Mouse (Mus musculus): ENCODE results near the gene Tmem121.

Tmem121 gene

GRCm38 (mm10) chr12:113149896-113150295 lies 35.8 kb upstream of the Tmem121 start:
- DNase-seq, result peak; percentile 59

- no peak for DNase-seq
These were observed 35.1 kb upstream of the Tmem121 start for GRCm38 (mm10) chr12:113150591-113150990.

GRCm38 (mm10) chr12:113151046-113151445 lies 34.7 kb upstream of the Tmem121 start:
- no peak for DNase-seq

- peak; percentile 66 for DNase-seq
These were observed 34.0 kb upstream of the Tmem121 start for GRCm38 (mm10) chr12:113151661-113152271.

GRCm38 (mm10) chr12:113152272-113152661 lies 33.5 kb upstream of the Tmem121 start:
- DNase-seq, result peak; percentile 77

- peak; percentile 34 for DNase-seq
These were observed 32.7 kb upstream of the Tmem121 start for GRCm38 (mm10) chr12:113152991-113153525.

- DNase-seq, result no peak
These were observed 31.8 kb upstream of the Tmem121 start for GRCm38 (mm10) chr12:113153971-113154370.

GRCm38 (mm10) chr12:113154747-113155075 lies 31.0 kb upstream of the Tmem121 start:
- DNase-seq, result no peak

GRCm38 (mm10) chr12:113155076-113155771 lies 30.5 kb upstream of the Tmem121 start:
- peak; percentile 73 for DNase-seq

- DNase-seq, result peak; percentile 100
These were observed 29.7 kb upstream of the Tmem121 start, which contains the start of gene Tedc1 for GRCm38 (mm10) chr12:113155887-113156539. Gene Tedc1 (plus strand): TSS chr12:113156421.

GRCm38 (mm10) chr12:113156540-113156929 lies 29.2 kb upstream of the Tmem121 start:
- no peak for DNase-seq

- peak; percentile 29 for DNase-seq
These were observed 28.7 kb upstream of the Tmem121 start for GRCm38 (mm10) chr12:113157002-113157401.

- DNase-seq, result peak; percentile 15
These were observed 28.2 kb upstream of the Tmem121 start for GRCm38 (mm10) chr12:113157521-113157920.

GRCm38 (mm10) chr12:113157971-113158370 lies 27.8 kb upstream of the Tmem121 start:
- no peak for DNase-seq

- peak; percentile 23 for DNase-seq
These were observed 22.1 kb upstream of the Tmem121 start for GRCm38 (mm10) chr12:113163561-113164006.

- peak; percentile 62 for DNase-seq
These were observed 17.6 kb upstream of the Tmem121 start for GRCm38 (mm10) chr12:113168031-113168536.

- DNase-seq, result no peak
These were observed 8.6 kb upstream of the Tmem121 start for GRCm38 (mm10) chr12:113176960-113177725.

GRCm38 (mm10) chr12:113181020-113181419 lies 4.7 kb upstream of the Tmem121 start:
- DNase-seq, result no peak

GRCm38 (mm10) chr12:113184945-113185344 lies 785 bp upstream of the Tmem121 start:
- DNase-seq, result no peak

- peak; percentile 45 for DNase-seq
These were observed 738 bp downstream of the Tmem121 start for GRCm38 (mm10) chr12:113186326-113187010.

GRCm38 (mm10) chr12:113187011-113187375 lies 1.3 kb downstream of the Tmem121 start:
- no peak for DNase-seq
